Mouse (Mus musculus) adrenal gland, postnatal 10 days (tissue): Measurements from ENCODE around the gene Trappc1. TPM values are rescaled to one million over a fixed set of nuclear protein-coding genes. Genes with fewer than 3 reads are reported as not detected.

Experiments used
- DNase-seq: peaks from one replicate; pipeline ENCODE4 v3.0.0; 2021; ENCODE audit warnings: mixed read lengths
- total RNA-seq, 2 experiments: library from RNA; stranded (reverse); gene quantifications; 2 replicates each; pipeline ENCODE4 v1.2.3; 2021

Gene Trappc1
- total RNA-seq, 2 experiments from 2014 or later, result 75.1 to 78.6 TPM

DNA sequence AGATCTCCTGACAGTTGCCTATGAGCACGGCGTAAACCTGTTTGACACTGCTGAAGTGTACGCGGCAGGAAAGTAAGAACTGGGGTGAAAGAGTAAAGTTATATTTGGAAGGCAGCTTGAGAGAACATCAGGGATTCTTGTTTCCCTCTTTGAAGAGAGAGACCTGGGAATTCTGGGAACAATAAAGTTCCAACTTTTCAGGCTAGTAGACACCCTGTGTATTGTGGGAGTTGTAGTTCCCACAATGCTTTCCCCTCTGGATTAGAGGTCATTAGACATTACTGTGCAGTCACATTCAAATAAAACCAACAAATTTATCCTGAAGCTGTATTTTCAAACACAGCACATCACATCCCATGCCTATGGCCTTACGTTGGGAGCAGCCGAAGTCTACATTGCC lies 4.7 kb downstream of the Trappc1 start:
- DNase-seq, result no peak

DNA sequence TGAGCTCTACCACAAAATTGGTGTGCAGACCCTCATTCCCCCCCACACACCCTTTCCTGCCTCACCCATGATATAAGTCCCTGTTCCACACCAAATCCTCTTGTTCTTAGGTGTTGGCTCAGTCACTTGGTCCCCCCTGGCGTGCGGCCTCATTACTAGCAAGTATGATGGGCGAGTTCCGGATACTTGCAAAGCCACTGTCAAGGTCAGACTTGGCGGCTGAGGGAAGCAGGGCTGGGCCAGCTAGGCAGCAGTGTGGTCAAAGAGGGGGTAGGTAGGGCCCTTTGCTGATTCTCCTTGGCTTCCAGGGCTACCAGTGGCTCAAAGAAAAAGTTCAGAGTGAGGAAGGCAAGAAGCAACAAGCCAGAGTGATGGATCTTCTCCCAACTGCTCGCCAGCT lies 7.4 kb downstream of the Trappc1 start:
- DNase-seq, result peak; percentile 41

- peak; percentile 85 for DNase-seq
These were observed 8.2 kb downstream of the Trappc1 start for GRCm38 (mm10) chr11:69331929-69332405.

DNA sequence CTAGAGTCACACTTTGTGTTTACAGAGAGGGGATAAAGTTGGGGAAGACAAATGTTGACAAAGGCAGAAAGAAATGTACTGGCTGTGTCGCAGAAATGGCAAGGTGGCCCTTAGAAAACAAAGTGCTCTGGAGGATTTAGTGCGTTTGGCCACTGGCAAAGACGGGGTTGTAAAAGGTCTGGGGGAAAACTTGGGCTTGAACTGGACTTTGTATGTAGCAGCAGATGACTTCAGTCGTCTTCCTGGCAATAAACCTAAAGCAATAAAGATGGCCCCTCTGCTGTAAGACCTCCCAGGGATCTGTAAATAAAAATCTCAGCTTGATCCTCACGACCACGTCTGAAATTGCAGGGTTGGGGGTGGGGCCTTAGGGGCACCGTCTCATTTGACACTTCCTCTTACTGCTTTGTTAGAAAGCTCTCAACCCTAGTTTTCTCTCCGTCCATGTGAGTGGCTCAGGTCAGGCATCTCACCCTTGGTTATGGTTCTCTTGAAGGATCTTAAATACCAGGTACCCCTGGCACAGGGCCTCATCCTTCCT lies 9.0 kb downstream of the Trappc1 start:
- DNase-seq, result no peak

DNA sequence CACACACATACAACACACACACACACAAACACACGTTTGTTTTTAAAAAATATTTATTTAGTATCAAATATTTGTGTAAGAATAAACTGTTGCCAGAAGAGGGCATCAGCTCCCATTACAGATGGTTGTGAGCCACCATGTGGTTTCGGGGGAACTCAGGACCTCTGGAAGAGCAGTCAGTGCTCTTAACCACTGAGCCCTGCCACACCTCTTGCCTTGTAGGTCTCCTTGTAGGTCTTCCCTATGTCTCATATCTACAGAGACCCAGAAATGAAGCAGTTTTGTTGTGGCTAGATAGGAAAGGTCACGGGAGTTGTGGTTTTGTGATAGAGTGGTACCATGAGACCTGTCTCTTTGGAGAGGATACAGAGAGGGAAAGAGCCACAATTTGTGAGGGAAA lies 10.1 kb downstream of the Trappc1 start:
- DNase-seq, result no peak

DNA sequence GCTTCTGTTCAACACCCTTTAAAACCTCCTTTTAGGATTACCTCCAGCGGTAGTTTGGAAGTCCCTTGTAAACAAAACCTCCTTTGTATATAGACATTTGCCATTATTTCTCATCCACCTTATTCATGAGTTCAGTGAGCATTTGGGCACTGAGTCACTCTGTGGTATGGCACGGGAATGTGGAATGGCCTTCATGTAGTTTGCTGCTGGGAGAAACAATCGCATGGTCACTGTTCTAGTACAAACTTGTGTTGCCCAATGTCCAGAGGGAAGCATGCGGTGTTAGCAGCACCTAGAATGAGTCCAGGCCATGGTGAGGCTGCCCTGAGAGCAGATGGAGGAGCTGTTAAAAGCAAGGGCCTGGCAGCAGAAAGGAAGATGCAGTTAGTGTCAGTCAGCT lies 11.0 kb downstream of the Trappc1 start:
- DNase-seq, result no peak

DNA sequence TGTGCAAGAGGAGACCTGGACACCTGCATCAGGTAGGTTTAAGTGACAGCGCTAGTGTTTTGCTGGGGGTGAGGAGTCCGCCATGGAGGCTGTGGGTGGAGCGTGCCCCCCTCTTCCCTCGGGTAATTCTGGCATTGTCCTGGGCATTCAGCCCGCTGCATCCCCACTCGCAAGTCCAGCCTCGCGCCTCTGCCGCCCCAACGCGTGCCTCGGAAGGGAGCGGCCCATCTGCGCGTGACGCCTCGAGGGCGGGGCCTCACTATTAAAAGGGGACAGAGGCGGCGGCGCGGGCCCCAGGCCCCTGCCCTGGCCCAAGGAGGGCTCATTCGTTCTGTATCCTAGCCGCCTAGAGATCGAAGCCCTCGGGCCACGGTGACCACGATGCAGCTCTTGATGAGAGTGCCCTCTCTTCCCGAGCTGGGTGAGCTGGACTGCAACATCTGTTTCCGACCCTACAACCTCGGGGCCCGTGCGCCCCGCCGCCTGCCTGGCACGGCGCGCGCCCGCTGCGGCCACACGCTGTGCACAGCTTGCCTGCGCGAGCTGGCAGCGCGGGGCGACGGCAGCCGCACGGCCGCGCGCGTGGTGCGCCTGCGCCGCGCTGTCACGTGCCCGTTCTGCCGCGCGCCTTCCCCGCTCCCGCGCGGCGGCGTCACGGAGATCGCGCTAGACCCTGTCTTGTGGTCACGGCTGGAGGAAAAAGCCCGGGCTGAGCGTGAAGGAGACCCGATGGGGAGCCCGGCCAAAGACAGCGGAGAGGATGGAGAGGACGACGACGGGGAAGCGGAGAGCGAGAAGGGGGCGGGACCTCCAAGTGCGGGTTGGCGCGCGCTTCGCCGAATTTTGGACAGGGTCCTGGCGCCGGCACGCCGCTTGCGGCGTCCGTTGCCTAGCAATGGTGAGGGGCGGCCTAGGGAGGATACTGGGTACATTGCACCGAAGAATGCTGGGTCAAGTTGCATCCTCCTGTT lies 16.7 kb downstream of the Trappc1 start, which contains the start of gene Rnf227:
Gene Rnf227 (plus strand): TSS at position 301 of the 971 bp plus-strand sequence.
- peak; percentile 80 for DNase-seq

DNA sequence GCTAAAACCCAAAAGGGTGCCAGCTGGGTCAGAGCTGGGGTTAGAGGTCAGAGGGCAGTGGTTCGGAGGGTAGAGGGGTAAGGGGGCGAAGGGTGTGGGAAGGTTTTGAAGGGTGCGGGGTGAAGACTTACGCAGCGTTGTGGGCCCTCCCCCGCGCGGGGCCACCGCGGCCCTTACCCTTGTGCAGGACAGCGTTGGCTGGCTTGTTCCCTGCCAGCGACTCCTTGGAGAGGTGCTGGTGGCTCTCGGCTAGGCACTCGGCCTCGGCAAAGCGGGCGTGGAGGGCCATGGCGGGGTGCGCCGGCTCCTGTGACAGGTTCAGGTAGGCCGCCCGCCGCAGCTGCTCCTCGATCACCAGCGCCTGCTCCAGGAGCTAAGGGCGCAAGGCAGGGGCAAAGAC lies 22.7 kb downstream of the Trappc1 start:
- DNase-seq, result no peak

DNA sequence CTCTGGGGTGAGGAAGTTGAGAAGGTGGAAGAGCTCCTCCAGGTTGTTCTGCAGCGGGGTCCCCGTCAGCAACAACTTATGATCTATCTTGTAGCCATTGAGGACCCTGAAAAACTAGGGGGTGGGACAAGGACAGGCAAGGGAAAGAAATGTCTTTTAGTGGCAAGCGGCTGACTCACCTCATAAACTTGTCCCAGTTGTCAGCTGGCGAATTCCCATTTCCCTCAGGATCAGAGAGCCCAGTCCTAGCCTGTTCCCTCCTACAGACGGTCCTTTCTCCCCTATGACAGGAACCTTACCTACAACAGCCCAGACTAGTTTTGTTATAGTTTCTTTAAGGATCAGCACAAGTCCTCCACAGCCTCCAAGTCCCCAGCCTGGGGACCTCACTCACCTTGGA lies 32.8 kb downstream of the Trappc1 start:
- DNase-seq, result no peak

DNA sequence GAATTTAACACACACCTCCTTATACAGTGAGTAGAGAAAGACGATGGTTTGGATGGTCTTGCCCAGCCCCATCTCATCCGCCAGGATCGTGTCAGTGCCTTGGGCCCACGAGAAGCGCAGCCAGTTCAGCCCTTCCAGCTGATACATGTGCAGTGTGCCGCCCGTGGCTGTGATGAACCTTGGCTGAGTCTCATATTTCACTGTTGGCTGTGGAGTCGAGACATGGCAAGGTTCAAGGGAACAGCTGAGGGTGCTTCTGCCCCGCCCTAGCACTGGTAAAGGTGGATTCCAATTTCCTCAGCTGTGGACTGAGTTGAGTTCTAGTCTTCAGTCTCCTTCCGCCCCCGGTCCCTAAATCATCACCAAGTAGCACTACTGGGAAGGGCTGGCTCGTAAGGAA lies 33.9 kb downstream of the Trappc1 start:
- DNase-seq, result no peak

DNA sequence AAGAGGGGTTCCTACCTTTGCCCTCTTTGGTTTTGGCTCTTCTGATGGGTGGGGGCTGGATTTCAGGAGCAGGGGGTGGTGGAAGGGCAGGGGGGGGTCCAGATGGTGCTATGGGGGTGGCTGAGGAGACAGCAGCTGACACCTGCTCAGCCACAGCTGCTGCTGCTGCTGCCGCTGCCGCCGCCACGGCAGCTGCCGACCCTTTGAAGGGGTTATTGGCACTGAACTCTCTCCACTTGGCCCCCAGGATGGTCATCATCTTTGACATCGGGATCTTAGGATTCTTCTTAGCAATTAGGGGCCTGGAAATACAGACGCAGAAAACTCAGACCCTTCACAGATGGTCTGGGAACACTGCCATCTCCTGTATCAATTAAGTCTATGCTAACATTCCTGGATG lies 38.2 kb downstream of the Trappc1 start:
- no peak for DNase-seq

DNA sequence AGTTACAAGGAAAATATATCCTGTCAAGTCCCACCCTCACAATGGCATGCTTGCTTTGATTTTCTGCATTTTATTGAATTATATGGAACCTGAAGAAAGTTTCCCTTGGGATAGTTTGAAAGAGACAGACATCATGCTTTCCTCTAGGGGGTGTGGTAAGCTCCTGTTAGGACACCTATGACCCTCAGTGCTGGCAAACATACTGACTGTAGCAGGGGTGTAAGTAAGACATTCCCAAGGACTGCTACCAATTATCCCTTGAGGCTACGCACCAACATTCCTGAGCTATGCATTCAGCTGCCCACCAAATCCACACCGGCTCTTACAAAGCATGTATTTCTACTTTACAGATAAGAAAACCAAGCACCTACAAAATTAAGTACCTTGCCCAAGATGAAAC lies 38.7 kb downstream of the Trappc1 start:
- no peak for DNase-seq

- no peak for DNase-seq
These were observed 40.6 kb downstream of the Trappc1 start for GRCm38 (mm10) chr11:69364376-69364775.

DNA sequence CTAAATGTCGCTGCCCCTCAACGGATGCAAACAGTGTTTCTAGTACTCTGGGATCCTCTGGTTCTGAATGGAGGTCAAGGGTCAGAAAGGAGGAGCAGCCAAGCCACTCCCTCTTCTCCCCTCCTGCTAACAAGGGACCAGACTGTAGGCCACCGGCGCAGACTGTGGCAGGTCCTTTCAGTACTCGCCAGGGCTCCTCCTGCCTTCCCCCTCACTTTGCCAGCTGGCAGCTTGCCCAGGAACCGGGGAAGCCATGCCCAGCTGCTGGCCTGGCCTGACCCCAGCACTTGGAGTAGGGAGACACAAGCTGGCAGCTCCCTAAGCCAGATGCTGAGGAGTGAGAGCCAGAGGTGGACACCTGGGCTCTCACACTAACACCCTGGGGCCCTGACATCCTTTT lies 41.1 kb downstream of the Trappc1 start:
- DNase-seq, result peak; percentile 98

DNA sequence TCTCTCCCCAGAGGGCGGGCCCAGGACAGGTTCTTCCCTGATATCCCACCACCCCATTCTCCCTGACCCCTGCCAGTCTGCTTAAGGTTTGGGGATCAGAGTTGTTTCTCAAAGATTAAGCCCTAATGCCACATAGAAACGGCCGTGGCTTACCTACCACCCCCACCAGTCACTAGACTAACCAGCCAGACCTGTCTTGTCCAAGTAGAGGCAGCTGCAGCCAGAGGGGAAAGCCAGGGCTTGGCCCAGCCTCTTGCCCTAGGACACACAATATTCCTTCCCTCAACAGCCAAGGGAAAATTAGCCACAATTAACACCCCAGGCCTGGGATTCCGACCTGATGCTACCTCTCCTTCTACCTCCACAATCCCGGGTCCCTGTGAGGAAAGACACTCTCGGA lies 41.9 kb downstream of the Trappc1 start:
- no peak for DNase-seq

DNA sequence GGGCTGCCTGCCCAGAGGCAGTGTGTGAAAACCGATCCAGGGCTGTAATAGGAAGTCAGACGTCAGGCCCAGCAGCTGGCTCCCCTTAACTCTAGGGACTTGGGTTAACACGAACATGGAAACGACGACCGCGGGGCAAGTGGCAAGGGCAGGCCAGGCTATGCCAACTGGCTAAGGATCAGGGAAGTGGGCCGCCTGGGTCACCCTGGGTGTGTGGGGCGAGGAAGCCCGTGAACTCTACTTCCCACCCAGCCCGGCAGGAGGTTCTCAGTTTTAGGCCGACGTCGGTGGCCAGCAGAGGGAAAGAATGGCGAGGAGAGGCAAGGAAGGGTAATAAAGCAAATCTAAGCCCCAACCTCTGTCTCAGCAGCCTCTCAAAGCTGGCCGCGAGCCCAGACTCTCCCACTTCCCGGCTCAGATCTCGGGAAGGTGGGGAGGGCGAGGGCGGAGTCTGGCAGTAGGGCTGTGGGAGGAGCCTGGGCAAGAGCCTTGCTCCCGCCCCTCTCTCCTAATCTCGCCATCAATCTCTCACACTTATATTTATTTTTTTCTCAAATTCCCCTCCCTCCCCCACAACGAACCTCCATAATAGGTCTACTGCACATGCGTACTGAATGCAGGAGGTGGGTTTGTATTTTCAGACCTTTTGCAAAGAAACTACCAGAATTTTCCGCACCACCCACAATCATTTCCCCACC lies 42.5 kb downstream of the Trappc1 start:
- DNase-seq, result peak; percentile 97

DNA sequence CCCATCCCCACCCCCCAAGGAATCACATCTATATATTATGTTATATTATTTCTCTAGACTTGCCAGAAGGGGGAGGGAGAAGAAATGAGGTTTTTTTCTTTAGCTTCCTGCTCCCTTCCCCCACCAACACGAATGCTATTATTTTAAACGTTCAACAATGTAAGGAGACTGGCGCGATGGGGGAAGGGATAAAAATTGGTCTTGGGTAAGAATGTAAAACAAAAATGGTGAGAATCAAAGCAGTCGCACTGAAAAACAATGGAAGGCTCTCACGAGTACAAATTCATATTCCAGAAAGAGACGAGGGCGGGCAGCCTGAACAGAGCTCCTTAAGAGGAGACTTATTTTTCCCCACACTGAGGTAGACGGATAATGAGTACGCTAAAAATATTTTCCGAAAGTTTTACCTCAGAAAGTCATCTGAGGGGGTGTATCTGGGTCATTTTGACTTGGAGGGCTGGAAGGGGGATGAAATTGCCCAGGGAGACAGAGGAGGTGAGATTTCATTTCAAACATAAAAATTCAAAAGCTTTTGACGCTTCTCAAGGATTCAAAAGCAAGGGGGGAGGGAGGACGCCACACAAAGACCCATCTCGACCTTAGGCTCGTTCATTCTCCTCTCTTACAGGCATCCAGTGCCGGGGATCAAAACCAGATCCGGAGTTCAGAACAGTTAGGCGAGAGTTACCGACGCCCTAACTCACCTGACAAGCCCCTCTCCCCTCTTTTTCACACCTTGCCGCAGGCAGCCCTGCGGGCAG lies 43.3 kb downstream of the Trappc1 start:
- peak; percentile 43 for DNase-seq

- DNase-seq, result peak; percentile 55
These were observed 44.0 kb downstream of the Trappc1 start for GRCm38 (mm10) chr11:69367616-69368355.

GRCm38 (mm10) chr11:69368356-69369214 lies 44.8 kb downstream of the Trappc1 start:
- peak; percentile 72 for DNase-seq

DNA sequence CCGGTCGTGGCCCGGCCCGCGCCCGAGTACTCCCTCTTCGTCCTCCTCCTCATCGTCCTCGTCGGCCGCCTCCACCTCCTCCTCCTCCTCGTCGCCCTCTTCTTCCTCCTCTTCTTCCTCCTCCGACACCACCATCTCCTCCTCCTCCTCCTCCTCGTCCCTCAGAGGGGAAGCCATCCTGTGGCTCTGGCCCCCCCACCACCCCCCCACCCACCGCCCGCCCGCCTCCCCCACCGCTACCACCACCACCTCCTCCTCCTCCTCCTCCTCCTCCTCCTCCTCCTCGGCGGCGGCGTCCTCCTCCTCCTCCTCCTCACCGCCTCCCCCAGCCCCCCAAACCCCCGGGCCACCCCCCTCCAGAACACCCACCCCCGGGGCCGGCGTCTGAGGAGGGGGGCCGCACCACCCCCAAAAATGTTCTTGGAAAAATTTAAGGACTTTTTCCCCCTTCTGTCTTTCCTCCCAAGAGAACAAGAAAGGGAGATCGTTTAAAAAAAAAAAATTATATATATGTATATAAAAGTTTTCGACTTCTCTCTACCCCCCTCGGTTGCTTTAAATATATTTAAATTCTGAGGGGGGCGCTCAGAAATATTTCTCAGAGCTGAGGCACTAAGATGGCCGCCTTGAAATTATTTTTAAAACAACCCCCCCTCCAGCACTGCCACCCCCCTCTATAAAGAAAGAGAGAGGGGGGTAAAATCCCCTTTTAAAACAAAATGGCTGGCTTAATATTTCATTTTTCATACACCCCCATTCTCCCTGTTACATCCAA lies 45.6 kb downstream of the Trappc1 start, which contains the start of gene Chd3:
Gene Chd3 (minus strand): TSS at position 192 of the 775 bp plus-strand sequence.
- DNase-seq, result no peak
